Mouse (Mus musculus) lung, postnatal 10 days (tissue): Measurements from ENCODE around the gene Il31.
A peak's percentile ranks its signal among the peaks of the same experiment; 100 is the strongest.

ENCODE experiments used
- DNase-seq: peaks from one replicate; pipeline ENCODE4 v3.0.0; 2021

Il31 gene

GRCm38 (mm10) chr5:123470784-123471400 is 18.4 kb downstream of the Il31 start:
- DNase-seq: no peak

DNA sequence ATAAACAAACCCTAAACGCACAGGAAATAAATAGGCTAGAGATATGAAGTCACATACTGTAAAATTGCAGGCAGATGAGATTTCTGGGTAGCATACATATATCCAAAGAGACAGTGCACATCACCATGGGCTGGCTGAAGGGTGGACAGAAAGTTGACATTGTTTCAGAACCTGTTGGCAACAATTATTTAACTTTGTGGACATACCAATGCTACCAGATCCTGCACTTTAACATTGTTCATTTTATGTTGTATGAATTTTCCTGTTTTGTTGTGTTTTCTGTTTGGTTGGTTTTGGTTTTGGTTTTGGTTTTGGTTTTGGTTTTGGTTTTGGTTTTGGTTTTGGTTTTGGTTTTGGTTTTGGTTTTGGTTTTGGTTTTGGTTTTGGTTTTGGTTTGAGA is 24.7 kb downstream of the Il31 start:
- no peak for DNase-seq

- no peak for DNase-seq
Observed at GRCm38 (mm10) chr5:123461420-123461819, 27.9 kb downstream of the Il31 start.

GRCm38 (mm10) chr5:123451886-123452285 is 37.4 kb downstream of the Il31 start:
- no peak for DNase-seq

- DNase-seq: no peak
Observed at GRCm38 (mm10) chr5:123444849-123445334, 44.4 kb downstream of the Il31 start.

DNA sequence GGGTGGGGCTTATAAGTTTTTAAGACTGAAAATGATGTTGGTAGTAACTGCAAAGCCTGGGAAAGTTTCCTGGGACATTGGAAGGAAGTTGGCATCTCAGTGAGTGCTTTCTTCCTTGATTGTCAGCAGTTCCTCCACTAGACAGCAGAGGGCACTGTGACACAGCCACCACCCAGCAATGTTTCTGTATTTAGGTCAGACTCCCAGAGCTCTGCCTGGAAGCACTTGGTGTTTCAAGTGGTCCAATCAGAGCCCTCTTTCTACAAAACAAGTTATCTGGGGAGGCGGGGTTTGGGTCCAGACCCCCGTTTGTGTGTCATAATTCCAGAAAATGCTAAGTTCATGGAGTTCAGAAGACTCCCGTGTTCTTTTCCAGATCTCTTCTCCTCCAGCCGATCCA is 45.2 kb downstream of the Il31 start:
- peak; percentile 81 for DNase-seq

DNA sequence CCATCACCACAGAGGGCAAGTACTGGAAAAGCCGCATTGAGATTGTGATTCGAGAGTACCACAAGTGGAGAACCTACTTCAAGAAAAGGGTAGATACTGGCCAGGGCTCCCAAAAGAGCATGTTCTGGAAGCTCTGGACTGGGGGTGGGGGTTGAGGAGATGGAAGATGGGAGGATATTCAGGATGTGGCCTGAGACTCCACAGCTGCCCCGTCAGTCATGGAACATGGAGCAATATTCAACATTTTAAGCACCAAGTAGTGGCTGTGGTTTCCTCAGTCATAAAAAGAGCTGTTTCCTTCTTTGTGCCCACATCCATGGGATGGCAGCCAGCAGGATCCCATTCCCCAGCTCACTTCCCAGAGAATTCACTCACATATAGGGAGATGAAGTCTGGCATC is 47.0 kb downstream of the Il31 start:
- DNase-seq: no peak

- no peak for DNase-seq
Observed at GRCm38 (mm10) chr5:123440664-123441063, 48.6 kb downstream of the Il31 start.

GRCm38 (mm10) chr5:123439941-123440340 is 49.3 kb downstream of the Il31 start:
- peak; percentile 37 for DNase-seq

DNA sequence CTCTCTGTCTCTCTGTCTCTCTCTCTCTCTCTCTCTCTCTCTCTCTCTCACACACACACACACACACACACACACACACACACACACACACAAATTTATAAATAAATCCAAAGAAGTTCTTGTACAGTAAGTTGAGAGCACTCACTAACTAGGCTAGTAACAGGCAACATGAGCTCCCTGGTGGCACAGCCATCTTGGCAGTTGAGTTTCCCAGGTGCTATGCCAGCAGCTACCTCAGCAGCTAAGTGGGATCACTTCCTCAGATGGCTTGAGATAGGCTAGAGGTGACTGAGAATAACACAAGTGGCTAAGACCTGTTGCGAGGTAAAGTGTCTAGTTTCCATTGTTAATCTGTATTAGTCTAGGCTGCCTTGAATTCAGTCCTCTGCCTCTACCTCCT is 50.0 kb downstream of the Il31 start:
- no peak for DNase-seq

- DNase-seq: peak; percentile 19
Observed at GRCm38 (mm10) chr5:123438381-123438780, 50.9 kb downstream of the Il31 start.

DNA sequence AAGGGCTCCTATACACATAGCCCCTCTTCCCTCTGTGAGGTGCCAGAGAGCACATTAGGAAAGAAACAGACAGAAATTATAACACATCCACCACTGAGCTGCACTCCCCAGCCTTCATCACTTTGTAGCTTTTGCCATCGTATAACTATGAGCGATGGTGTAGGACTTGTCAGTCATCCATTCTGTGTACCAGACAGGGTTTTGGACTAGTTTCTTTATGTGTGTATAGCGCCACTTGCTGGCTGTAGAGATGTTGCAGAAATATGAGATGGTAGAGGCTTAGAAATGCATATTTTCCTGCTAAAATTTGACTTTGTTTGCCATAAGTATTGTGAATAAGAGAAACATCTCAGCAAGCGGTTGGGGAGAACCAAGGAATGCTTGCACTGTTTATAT is 52.5 kb downstream of the Il31 start:
- peak; percentile 74 for DNase-seq

GRCm38 (mm10) chr5:123436071-123436779 is 53.1 kb downstream of the Il31 start:
- peak; percentile 72 for DNase-seq

GRCm38 (mm10) chr5:123432305-123432874 is 56.9 kb downstream of the Il31 start:
- peak; percentile 38 for DNase-seq

DNA sequence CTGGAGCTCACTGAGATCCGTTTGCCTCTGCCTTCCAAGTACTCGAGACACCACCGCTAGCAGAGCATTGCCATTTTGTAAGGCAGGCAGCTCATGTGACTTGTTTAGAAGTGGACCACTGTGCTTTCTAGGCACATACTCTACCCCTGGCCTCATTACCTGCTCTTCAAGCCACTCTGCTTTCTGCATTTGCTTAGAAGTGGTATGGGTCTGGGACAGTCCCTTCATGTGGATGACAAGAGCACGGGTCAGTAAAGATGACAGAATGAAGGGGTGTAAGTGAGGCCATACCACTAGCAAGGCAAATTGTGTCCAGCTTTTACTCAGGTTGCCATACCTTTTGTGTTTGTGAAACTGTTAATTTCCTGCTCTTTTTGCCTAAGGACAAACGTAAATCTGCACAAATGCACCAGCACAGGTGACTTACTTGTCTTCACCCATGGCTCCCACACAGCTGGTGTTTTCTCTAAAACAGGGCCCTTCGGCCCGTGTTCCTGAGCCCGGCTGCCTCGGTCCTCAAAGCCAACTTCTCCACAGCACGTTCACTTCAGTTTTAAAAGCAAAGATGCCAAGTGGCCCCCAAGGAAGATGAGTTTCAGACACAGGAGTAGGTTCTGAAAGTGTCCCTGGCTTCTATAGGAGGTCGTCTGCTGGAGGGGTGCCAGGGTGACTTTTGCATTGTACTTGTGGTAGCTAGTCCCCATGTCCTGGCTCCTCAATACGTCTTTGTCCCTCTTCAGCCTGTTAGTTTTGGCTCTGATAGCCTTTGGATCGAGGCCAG is 57.6 kb downstream of the Il31 start:
- DNase-seq: peak; percentile 89
